Mouse (Mus musculus): Measurements from ENCODE around the gene Prodh2. TPM values are rescaled to one million over a fixed set of nuclear protein-coding genes. Genes with fewer than 3 reads are reported as not detected.

The Prodh2 gene
- polyA plus RNA-seq, 1 experiment from 2014 or later, result 5.0 TPM

DNA sequence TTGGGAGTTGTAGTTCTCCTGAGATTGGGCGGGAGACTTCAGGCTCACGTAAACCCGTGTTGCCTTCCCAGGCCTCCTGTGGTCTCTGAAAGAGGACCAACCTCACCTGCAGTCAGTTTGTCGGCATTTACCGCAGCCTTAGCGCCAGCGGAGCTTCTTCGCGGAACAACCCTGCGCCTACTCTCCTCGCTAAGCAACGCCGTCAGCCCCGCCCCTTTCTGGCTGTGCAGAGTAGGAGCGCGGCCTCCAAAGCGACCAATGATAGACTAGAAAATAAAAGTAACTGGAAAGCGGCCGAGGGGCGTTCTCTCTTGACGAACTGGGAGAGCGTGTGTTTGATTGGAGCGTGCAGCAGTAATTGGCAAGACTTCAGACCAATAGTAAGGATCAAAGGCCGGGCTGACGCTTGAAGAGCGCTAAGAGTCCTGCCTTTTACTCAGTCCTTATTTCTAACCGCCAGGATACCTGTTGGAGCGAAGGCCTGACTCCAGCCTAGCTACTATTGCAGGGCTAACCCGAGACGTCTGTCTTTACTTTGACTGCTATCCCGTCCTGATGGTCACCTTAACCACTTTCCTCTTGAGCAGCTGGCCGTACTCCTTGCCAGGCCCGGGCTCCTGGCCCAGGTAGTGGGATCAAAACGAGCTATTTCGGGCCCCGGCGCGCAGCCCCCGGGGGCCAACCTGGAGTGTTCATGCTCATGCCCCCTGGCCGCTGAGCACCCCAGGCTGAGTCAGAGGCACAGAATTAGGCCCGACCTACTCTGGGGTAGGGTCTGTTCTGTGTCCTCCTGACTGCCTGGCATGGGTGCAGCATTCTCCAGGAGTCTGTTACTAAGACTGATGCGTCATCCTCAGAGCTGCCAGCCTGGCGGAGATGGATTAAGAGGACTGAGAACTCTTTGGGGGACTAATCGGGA, 58.9 kb downstream of the Prodh2 start, which contains the start of the genes Hspb6 and Proser3:
Hspb6 (plus strand) TSS at position 77 of the 919 bp plus-strand sequence.
Proser3 (minus strand) TSS at position 198 of the 919 bp plus-strand sequence.
- no peaks in the 10 kb centered on the region for H3K27me3 ChIP-seq (replicated peaks)
- no peaks in the 10 kb centered on the region for H3K9me3 ChIP-seq
- peak within 1 kb of the TSS; percentile 77 for H3K9ac ChIP-seq
- H3K27ac ChIP-seq, result peak within 1 kb of the TSS; percentile 99
- peaks cover 10% of the 10 kb centered on the region for H3K4me1 ChIP-seq
- ATAC-seq (ENCODE audit: insufficient read depth, low FRiP score, low read depth), result peak; percentile 96
- H3K4me2 ChIP-seq, result peak within 1 kb of the TSS; percentile 97
- peaks cover 23% of the 10 kb centered on the region for H3K36me3 ChIP-seq
- 1% methylated on average over 44 of the region's 44 CpGs for WGBS
- H3K4me3 ChIP-seq (replicated peaks), result peak within 1 kb of the TSS; percentile 76

DNA sequence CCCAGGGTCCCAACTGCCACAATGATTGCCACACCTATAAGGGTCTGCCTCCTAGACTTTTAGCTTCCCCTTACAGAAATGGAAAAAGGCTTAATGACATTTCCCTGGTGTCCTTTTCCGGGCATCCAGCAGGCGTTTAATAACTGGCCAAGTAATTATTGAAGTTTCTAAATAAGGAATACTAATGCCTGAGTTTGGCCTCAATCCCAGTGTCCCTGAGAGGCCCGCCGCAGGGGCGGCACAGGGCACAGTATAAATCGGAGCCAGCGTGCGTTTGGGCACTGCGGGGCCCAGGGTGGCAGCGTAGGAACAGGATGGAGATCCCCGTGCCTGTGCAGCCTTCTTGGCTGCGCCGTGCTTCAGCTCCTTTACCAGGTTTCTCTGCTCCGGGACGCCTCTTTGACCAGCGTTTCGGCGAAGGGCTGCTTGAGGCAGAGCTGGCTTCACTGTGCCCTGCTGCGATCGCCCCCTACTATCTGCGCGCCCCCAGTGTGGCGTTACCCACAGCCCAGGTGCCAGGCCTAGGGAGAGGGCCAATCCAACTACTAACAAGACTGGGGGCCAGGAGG, 59.7 kb downstream of the Prodh2 start:
- H3K4me1 ChIP-seq, result peaks cover 11% of the 10 kb centered on the region
- peaks cover 23% of the 10 kb centered on the region for H3K36me3 ChIP-seq
- H3K4me3 ChIP-seq (replicated peaks), result peak overlapping the region; percentile 76
- H3K27me3 ChIP-seq (replicated peaks), result no peaks in the 10 kb centered on the region
- ATAC-seq (ENCODE audit: insufficient read depth, low FRiP score, low read depth), result no peak; the same call in 1 of the 2 replicates
- H3K27ac ChIP-seq, result peak overlapping the region; percentile 99
- WGBS, result 4% methylated on average over 23 of the region's 23 CpGs
- H3K9ac ChIP-seq, result peak overlapping the region; percentile 77
- peak overlapping the region; percentile 97 for H3K4me2 ChIP-seq
- no peaks in the 10 kb centered on the region for H3K9me3 ChIP-seq

DNA sequence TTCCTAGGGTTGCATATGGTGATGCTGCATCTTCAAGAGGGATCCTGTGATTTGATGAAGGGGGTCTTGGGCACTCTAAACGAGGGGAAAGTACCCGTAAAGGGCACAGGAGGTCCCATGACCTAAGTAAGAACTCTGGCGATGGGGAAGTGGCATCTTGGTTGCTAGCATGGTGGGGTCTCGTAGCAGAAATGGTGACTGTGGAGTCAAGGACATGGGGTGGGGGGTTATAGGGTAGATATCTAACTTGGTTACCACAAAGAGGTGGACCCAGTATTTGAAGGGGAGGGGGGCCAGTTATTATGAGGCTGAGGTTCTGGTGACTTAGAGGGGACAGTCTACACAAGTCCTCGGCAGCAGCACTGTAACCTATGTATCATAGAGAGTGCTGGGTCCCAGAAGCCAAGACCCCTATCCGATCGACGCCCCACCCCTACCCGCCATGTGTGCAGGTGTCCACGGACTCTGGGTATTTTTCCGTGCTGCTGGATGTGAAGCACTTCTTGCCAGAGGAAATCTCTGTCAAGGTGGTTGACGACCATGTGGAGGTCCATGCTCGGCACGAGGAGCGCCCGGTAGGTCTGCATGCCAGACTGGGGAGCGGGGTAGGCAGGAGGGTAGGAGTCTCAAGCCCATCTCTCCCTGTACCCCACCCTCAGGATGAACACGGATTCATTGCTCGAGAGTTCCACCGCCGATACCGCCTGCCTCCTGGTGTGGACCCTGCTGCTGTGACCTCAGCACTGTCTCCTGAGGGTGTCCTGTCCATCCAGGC, 60.6 kb downstream of the Prodh2 start:
- Histone ChIP-seq H3K9me3 (no peaks in the 10 kb centered on the region), H3K4me1 (peaks cover 19% of the 10 kb centered on the region), H3K9ac (no peak overlapping the region), H3K4me2 (peak overlapping the region; percentile 97), H3K4me3 (replicated peaks) (peak overlapping the region; percentile 76), H3K36me3 (peaks cover 23% of the 10 kb centered on the region), H3K27ac (peak overlapping the region; percentile 99; the same call in 1 of the 2 replicates), H3K27me3 (replicated peaks) (no peaks in the 10 kb centered on the region)
- ATAC-seq (ENCODE audit: insufficient read depth, low FRiP score, low read depth), result no peak
- WGBS, result 80% methylated on average over 22 of the region's 22 CpGs

DNA sequence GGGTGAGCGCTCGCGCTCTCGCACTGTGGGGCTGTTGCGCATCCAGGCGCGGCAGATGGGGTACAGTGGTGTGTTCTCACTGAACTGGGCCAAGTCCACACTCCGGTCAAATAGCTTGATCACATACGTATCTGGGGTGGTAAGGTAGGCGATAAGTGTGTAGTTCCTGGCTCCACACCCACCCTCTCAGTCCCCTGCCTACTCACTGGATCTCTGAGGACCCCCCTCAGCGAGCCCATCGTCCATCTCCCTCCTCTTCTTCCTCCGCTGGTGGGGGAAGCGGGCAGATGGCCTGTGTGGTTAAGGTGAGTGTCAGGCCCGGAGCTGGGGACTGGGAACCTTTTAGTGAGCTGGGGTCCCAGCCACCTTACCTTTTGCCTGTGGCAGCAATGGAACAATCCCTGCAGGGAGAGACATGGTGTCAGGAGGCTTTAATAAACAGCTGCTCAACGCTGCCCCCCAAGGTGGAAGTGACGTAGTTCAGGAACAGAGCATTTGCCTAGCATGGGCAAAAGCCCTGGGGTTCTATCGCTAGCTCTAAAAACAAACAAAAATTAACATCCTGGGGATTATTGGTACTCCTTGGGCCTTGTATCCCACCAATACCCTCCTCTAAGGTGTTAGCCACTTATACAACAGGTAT, 63.6 kb downstream of the Prodh2 start:
- H3K9ac ChIP-seq, result no peak overlapping the region
- no peaks in the 10 kb centered on the region for H3K9me3 ChIP-seq
- peaks cover 23% of the 10 kb centered on the region for H3K36me3 ChIP-seq
- ATAC-seq (ENCODE audit: insufficient read depth, low FRiP score, low read depth), result no peak
- peaks cover 19% of the 10 kb centered on the region for H3K4me1 ChIP-seq
- H3K4me3 ChIP-seq (replicated peaks), result no peak overlapping the region
- no peaks in the 10 kb centered on the region for H3K27me3 ChIP-seq (replicated peaks)
- H3K27ac ChIP-seq, result no peak overlapping the region
- no peak overlapping the region for H3K4me2 ChIP-seq
- WGBS, result 92% methylated on average over 18 of the region's 18 CpGs

DNA sequence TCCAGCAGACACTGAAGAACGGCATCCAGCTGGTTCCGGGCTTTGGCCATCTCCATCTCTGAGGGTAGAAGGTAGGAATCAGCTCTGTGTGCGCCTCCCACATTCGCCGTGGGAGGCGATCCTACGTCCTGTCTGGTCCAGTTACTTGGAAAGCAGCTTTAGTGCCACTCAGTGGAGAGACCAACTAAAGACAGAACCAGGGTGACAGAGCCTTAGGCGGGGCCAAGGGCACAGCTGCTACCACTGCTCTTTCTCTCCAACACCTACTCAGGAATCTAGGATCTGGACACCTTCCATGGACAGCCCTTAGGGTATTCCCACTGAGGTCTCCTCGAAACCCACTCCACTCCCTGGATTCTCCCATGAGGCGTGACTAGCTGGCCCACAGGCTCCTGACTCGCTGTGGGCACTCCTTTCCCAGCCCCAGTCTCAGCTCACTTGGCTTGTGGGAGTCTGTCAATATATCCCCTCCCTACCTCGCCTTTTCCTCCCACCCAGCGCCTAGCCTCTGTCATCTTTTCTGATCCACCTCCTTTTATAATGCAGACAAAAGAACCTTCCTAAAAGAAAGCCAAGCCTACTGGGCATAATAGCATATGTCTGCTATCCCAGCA, 64.6 kb downstream of the Prodh2 start:
- Histone ChIP-seq H3K4me1 (peaks cover 19% of the 10 kb centered on the region), H3K27me3 (replicated peaks) (no peaks in the 10 kb centered on the region), H3K27ac (peak overlapping the region; percentile 44; the same call in 1 of the 2 replicates), H3K9ac (0 out of 2 replicates have a peak overlapping the region, but pooled peaks have one; percentile 9), H3K9me3 (no peaks in the 10 kb centered on the region), H3K4me3 (replicated peaks) (peak overlapping the region; percentile 61), H3K4me2 (peak overlapping the region; percentile 82), H3K36me3 (peaks cover 23% of the 10 kb centered on the region)
- no peak for ATAC-seq (ENCODE audit: insufficient read depth, low FRiP score, low read depth)
- 82% methylated on average over 13 of the region's 13 CpGs for WGBS

DNA sequence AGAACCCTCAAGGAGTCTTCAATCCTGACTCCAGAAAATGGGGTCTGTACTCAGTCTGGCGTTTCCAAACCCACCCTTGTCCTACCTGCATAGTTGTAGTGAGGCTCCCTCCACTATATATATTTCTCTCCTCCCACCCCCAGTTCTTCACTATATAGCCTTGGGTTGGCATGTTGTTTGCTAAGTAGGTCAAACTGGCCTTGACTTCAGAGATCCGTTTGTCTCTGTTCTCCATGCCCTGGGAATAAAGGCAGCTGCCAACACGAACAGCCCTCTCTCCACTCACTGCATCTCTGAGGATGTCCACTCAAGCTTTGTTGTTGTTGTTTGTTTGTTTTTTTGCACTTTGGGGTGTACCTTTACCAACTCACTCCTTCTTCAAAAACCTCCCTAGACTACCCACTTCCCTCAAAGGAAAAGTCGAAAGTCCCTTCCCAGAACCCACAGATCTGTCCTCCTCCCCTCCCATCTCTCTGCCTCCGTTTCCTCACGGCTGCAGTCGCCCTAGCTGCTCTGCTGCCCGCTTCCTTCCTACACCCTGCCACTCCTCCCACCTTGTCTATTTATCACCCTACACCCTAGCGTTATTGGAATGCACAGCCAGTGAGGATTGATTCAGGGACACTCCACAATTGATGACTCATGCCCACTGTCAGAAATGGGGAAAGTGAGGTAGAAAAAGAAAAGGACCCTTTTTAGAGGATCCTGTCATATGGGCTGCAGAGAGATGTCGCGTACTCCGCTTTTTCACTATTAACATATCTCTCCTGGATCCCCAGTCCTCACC, 65.4 kb downstream of the Prodh2 start:
- peak overlapping the region; percentile 52 for H3K9ac ChIP-seq
- H3K4me1 ChIP-seq, result peaks cover 11% of the 10 kb centered on the region; the same call in 1 of the 2 replicates
- peaks cover 23% of the 10 kb centered on the region for H3K36me3 ChIP-seq
- no peaks in the 10 kb centered on the region for H3K27me3 ChIP-seq (replicated peaks)
- H3K9me3 ChIP-seq, result no peaks in the 10 kb centered on the region
- H3K4me3 ChIP-seq (replicated peaks), result peak overlapping the region; percentile 61
- ATAC-seq (ENCODE audit: insufficient read depth, low FRiP score, low read depth), result no peak
- H3K27ac ChIP-seq, result peak overlapping the region; percentile 70
- peak overlapping the region; percentile 82 for H3K4me2 ChIP-seq
- WGBS, result 11% methylated on average over 12 of the region's 12 CpGs

DNA sequence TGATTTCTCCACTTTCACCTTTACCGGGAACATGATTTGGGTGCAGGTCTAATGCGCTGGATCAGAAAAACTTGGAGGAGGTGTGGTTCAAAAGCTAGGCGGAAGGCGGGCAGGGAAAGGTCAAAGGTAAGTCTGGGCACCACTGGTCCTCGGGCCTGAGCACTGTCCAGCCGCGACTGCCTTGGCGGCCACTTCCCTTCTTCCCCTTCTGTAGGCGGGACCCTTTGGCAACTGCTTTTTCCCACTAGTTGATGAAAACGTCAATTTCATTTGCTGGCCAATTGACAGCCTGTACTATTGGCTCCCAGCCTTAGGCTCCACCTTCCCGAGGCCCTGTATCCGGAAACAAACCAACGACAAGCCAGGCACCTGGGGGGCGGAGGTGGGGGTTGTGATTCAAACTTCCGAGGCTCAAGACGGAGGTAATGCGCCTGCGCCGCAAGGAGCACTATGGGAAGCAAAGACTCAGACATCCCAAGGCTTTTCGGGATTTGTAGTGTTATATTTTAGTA, 66.1 kb downstream of the Prodh2 start, which contains the start of gene Lin37:
Lin37 (minus strand) TSS at position 396 of the 512 bp plus-strand sequence.
- peak within 1 kb of the TSS; percentile 61 for H3K4me3 ChIP-seq (replicated peaks)
- peak; percentile 83 for ATAC-seq (ENCODE audit: insufficient read depth, low FRiP score, low read depth)
- under 1% methylated on average over 20 of the region's 20 CpGs for WGBS
- H3K9me3 ChIP-seq, result no peaks in the 10 kb centered on the region
- peak within 1 kb of the TSS; percentile 52 for H3K9ac ChIP-seq
- no peaks in the 10 kb centered on the region for H3K27me3 ChIP-seq (replicated peaks)
- H3K36me3 ChIP-seq, result peaks cover 23% of the 10 kb centered on the region
- peaks cover 15% of the 10 kb centered on the region; the same call in 1 of the 2 replicates for H3K4me1 ChIP-seq
- H3K27ac ChIP-seq, result peak within 1 kb of the TSS; percentile 70
- peak within 1 kb of the TSS; percentile 82 for H3K4me2 ChIP-seq

DNA sequence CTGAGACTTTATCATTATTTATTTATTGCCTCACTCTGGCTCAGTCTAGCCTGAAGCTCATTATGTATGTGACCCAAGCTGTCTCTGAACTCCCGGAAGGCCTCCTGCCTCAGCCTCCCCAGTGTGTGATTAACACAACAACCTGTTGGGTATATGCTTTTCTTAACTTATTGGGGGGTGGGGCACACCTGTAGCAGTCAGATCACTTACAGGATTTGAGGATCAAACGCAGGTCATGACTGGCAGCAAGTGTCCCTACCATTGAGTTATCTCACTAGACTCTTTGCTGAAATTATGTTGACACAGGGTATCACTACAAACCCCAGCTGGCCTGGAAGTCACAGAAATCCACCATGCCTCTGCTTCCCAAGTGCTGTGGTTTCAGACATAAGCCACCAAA, 66.9 kb downstream of the Prodh2 start:
- no peaks in the 10 kb centered on the region for H3K27me3 ChIP-seq (replicated peaks)
- no peak overlapping the region for H3K27ac ChIP-seq
- no peaks in the 10 kb centered on the region for H3K9me3 ChIP-seq
- H3K4me1 ChIP-seq, result peaks cover 15% of the 10 kb centered on the region; the same call in 1 of the 2 replicates
- no peak for ATAC-seq (ENCODE audit: insufficient read depth, low FRiP score, low read depth)
- WGBS, result 61% methylated on average over 2 of the region's 2 CpGs
- peaks cover 18% of the 10 kb centered on the region for H3K36me3 ChIP-seq
- no peak overlapping the region for H3K9ac ChIP-seq
- H3K4me3 ChIP-seq (replicated peaks), result no peak overlapping the region
- H3K4me2 ChIP-seq, result peak overlapping the region; percentile 82; the same call in 1 of the 2 replicates

DNA sequence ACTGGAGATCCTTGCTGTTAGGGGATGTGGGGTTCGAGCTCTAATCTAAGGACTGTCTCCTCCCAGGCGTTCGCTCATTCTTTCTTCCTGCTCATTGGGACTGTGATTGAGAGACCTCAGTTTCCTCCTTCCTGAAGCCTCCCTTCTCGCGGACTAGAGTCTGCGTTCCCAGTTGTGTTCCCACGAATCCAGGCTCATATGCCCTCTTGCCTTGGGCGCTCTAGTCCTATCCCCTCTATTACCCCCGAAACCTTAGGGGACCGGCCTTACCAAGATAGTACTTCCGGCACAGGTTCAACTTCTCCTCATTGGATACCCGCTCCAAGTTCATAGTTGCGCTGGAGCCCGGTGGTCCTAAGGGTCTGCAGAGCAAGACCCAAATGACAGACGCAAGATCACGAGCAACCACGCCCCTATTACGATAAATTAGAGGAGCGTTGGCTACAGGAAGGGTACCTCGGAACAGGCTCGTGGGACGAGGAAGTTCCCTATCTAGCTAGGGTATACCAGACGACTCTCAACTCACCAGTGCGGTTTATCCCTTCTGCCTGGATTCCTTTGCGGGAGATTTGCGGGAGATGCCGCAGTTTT, 69.2 kb downstream of the Prodh2 start:
- Histone ChIP-seq H3K4me1 (peaks cover 15% of the 10 kb centered on the region; the same call in 1 of the 2 replicates), H3K4me3 (replicated peaks) (peak overlapping the region; percentile 88), H3K27ac (peak overlapping the region; percentile 99), H3K4me2 (peak overlapping the region; percentile 70), H3K27me3 (replicated peaks) (no peaks in the 10 kb centered on the region), H3K9me3 (no peaks in the 10 kb centered on the region), H3K36me3 (peaks cover 9% of the 10 kb centered on the region), H3K9ac (peak overlapping the region; percentile 44)
- no peak for ATAC-seq (ENCODE audit: insufficient read depth, low FRiP score, low read depth)
- WGBS, result under 1% methylated on average over 27 of the region's 27 CpGs

Measured in stomach, embryonic 15.5 days (tissue).